Mouse (Mus musculus): Measurements from ENCODE around the gene St3gal6. TPM values are rescaled to one million over a fixed set of nuclear protein-coding genes. Genes with fewer than 3 reads are reported as not detected.

St3gal6 gene
- total and polyA plus RNA-seq, 3 experiments = 167 to 420 (median 240) TPM

GRCm38 (mm10) chr16:58519650-58520073 is 4.4 kb downstream of the St3gal6 start (continued):
- TF ChIP-seq SIN3A (IDR thresholded peaks at IDR 0.05; ENCODE audit: low read length) (peak; percentile 89), ZMIZ1 (IDR thresholded peaks at IDR 0.05; ENCODE audit: low read depth, low read length) (peak; percentile 56), MXI1 (IDR thresholded peaks at IDR 0.05; ENCODE audit: low read depth, low read length) (peak; percentile 77; the same call in 1 of the 2 replicates), HCFC1 (IDR thresholded peaks at IDR 0.05; ENCODE audit: low read depth, low read length) (peak; percentile 62; the same call in 1 of the 2 replicates), UBTF (IDR thresholded peaks at IDR 0.05; ENCODE audit: low read depth, low read length) (no peak), ZNF384 (IDR thresholded peaks at IDR 0.05; ENCODE audit: low read depth, low read length) (no peak), BHLHE40 (IDR thresholded peaks at IDR 0.05; ENCODE audit: low read depth, low read length) (peak; percentile 95), MAX (IDR thresholded peaks at IDR 0.05; ENCODE audit: low read length) (peak; percentile 81)

- in situ Hi-C loops (cut with MboI; ENCODE audit: low pct_ligation_motif_present, low pct_unique_long_range_greater_than_20kb, low sequenced_read_pairs) = loop anchor here (10.0 kb wide), 1 partner anchor 188 kb away; no protein-coding TSS in a partner anchor
- Histone ChIP-seq H3K79me2 (replicated peaks; ENCODE audit: control insufficient read depth, extremely low read depth, insufficient read depth, poor library complexity, severe bottlenecking) (peaks cover 90% of the 10 kb centered on the region), H3K4me2 (ENCODE audit: insufficient read depth, low read depth, poor library complexity, severe bottlenecking) (peak overlapping the region; percentile 86), H3K27me3 (replicated peaks) (no peaks in the 10 kb centered on the region), H3K9ac (ENCODE audit: insufficient read depth, low read depth) (peak overlapping the region; percentile 94), H3K9me3 (replicated peaks; ENCODE audit: low read length) (no peaks in the 10 kb centered on the region), H3K4me3 (replicated peaks in 1 of 3; ENCODE audit: low read depth in 2 of 3, low read length in 2 of 3, poor library complexity in 1 of 3) (peak overlapping the region in 1 of 3 experiments; percentile 12), H3K27ac (ENCODE audit: insufficient read depth, low read depth) (peak overlapping the region; percentile 45), H3K36me3 (replicated peaks in 1 of 2; ENCODE audit: control insufficient read depth in 1 of 2, insufficient read depth in 1 of 2, low read length in 1 of 2) (peaks cover 0 to 20% of the 10 kb centered on the region in 2 experiments), H3K4me1 (ENCODE audit: control insufficient read depth in 1 of 2, insufficient read depth in 2 of 2) (peaks cover 2 to 48% of the 10 kb centered on the region in 2 experiments; a peak in 2 of 4 replicates)
- dilution Hi-C loops (cut with MboI; ENCODE audit: extremely low pct_ligation_motif_present, extremely low pct_unique_long_range_greater_than_20kb, low sequenced_read_pairs) = no loop called here
- DNase-seq (ENCODE audit: extremely low read depth) = no peak
- TF ChIP-seq SMC3 (IDR thresholded peaks at IDR 0.05; ENCODE audit: low read depth, low read length) (no peak), MYC (IDR thresholded peaks at IDR 0.05; ENCODE audit: low read depth, low read length) (no peak), RCOR1 (conservative IDR thresholded peaks at IDR 0.05; ENCODE audit: low read depth, low read length) (no peak), TCF12 (IDR thresholded peaks at IDR 0.05; ENCODE audit: low read depth, low read length) (no peak), EP300 (IDR thresholded peaks at IDR 0.05; ENCODE audit: low read length) (0 out of 2 replicates have a peak, but pooled peaks have one; percentile 6), ZC3H11A (IDR thresholded peaks at IDR 0.05; ENCODE audit: low read depth, low read length) (no peak), PAX5 (IDR thresholded peaks at IDR 0.05; ENCODE audit: low read length) (no peak), NELFE (IDR thresholded peaks at IDR 0.05; ENCODE audit: low read depth, low read length) (no peak), ZNF384 (IDR thresholded peaks at IDR 0.05; ENCODE audit: low read depth, low read length) (peak; percentile 71), CHD1 (IDR thresholded peaks at IDR 0.05; ENCODE audit: low read depth, low read length) (peak; percentile 79), CHD2 (IDR thresholded peaks at IDR 0.05; ENCODE audit: low read length) (no peak), CTCF (conservative IDR thresholded peaks at IDR 0.05 in 1 of 2, IDR thresholded peaks at IDR 0.05 in 1 of 2; ENCODE audit: low read depth in 2 of 2, low read length in 2 of 2) (no peak), MAFK (IDR thresholded peaks at IDR 0.05; ENCODE audit: insufficient replicate concordance, low read length) (no peak), KAT2A (IDR thresholded peaks at IDR 0.05; ENCODE audit: insufficient replicate concordance, low read length) (no peak), NRF1 (IDR thresholded peaks at IDR 0.05; ENCODE audit: low read depth, low read length) (no peak), BHLHE40 (IDR thresholded peaks at IDR 0.05; ENCODE audit: low read depth, low read length) (peak; percentile 57), IRF4 (IDR thresholded peaks at IDR 0.05; ENCODE audit: low read depth, low read length) (no peak), UBTF (IDR thresholded peaks at IDR 0.05; ENCODE audit: low read depth, low read length) (0 out of 2 replicates have a peak, but pooled peaks have one; percentile 21), USF2 (conservative IDR thresholded peaks at IDR 0.05; ENCODE audit: low read depth, low read length) (peak; percentile 50), JUND (conservative IDR thresholded peaks at IDR 0.05; ENCODE audit: low read depth, low read length) (no peak), POLR2A (IDR thresholded peaks at IDR 0.05; ENCODE audit: low read depth, low read length) (peak; percentile 40; the same call in 1 of the 2 replicates), ELF1 (IDR thresholded peaks at IDR 0.05; ENCODE audit: low read depth, low read length) (no peak), GABPA (IDR thresholded peaks at IDR 0.05; ENCODE audit: insufficient replicate concordance, low read depth, low read length) (no peak), USF1 (IDR thresholded peaks at IDR 0.05; ENCODE audit: low read depth, low read length) (peak; percentile 56), JUN (IDR thresholded peaks at IDR 0.05; ENCODE audit: insufficient read depth, low read depth, low read length) (no peak), ZMIZ1 (IDR thresholded peaks at IDR 0.05; ENCODE audit: low read depth, low read length) (no peak), MEF2A (IDR thresholded peaks at IDR 0.05; ENCODE audit: borderline replicate concordance, low read depth, low read length) (no peak), RAD21 (IDR thresholded peaks at IDR 0.05; ENCODE audit: low read depth, low read length) (no peak), POLR2AphosphoS2 (IDR thresholded peaks at IDR 0.05; ENCODE audit: low read depth, low read length) (no peak), E2F4 (IDR thresholded peaks at IDR 0.05; ENCODE audit: insufficient replicate concordance, low read depth, low read length) (no peak), MAX (IDR thresholded peaks at IDR 0.05; ENCODE audit: low read length) (no peak), HCFC1 (IDR thresholded peaks at IDR 0.05; ENCODE audit: low read depth, low read length) (no peak), ETS1 (conservative IDR thresholded peaks at IDR 0.05; ENCODE audit: low read depth, low read length) (no peak)
Observed at GRCm38 (mm10) chr16:58516960-58517798, 6.9 kb downstream of the St3gal6 start.

Measured in CH12.LX (cell line).